Mouse (Mus musculus) megakaryocyte progenitor cell, adult 5-6 weeks (primary cell): ENCODE data around the gene Fip1l1. TPM values are rescaled to one million over a fixed set of nuclear protein-coding genes. Genes with fewer than 3 reads are reported as not detected.

Source experiments
- ATAC-seq: replicated peaks from 2 replicates; pipeline ENCODE4 v1.8.0; 2016; ENCODE audit warnings: mild to moderate bottlenecking, moderate TSS enrichment, inconsistent platforms; ENCODE audit not compliant: poor library complexity
- total RNA-seq, 2 experiments: library from RNA; stranded (forward) in 1 of 2; stranded (reverse) in 1 of 2; fragments of 157-497, 149-512 nt in 1 of 2; fragments of 200-1000 nt in 1 of 2; gene quantifications; 2 replicates each; pipeline versions ENCODE4 v1.2.3 to v1.2.4; 2015 to 2017

The Fip1l1 gene
- total RNA-seq (2015) = 88.3 and 92.9 TPM in 2 replicates
- 142 and 184 TPM in 2 replicates for total RNA-seq (2017)

GRCm38 (mm10) chr5:74535240-74536021 lies at the start of gene Fip1l1:
Gene Fip1l1 (plus strand): TSS chr5:74535449.
- peak; percentile 60 for ATAC-seq

DNA sequence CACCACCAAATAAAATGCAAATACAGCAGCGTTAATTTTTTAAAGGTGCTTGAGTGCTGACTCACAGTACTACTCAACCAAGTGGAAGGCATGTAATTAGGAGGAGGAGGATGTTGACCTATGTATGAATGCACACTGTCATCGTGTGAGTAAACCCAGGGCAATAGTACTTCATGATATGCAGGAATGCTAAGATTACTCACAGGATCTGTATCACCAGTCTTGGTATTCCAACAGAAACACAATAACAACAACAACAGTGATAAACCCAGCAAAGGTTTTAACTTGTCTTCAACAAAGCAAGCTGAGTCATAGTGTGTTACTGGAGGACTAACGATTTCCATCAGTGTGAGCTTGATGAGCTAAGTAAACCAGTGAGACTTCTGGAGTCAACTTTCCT lies 42.5 kb upstream of the Fip1l1 start:
- no peak for ATAC-seq

- no peak for ATAC-seq
These were observed 23.6 kb upstream of the Fip1l1 start for GRCm38 (mm10) chr5:74511686-74512085.

DNA sequence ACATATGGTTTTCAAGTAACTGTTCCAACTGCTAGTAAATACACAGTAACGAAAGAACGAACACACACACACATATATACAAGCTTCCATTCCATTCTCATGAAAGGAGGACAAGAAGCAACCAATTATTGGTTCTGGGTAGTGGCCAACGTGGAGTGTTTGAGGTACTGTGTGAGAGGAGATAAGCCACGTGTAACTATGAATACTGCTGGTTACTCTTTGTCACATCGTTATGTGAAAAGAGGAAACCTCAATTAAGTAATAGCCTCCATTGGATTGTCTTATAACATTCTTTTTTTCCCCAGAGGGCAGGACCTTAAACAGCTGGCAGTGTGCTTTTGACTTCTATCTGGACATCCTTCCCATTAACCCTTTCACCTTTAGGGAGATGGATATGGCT lies 8.2 kb upstream of the Fip1l1 start:
- ATAC-seq = 0 out of 2 replicates have a peak, but pooled peaks have one; percentile 15

GRCm38 (mm10) chr5:74530785-74531184 lies 4.5 kb upstream of the Fip1l1 start:
- ATAC-seq = no peak

DNA sequence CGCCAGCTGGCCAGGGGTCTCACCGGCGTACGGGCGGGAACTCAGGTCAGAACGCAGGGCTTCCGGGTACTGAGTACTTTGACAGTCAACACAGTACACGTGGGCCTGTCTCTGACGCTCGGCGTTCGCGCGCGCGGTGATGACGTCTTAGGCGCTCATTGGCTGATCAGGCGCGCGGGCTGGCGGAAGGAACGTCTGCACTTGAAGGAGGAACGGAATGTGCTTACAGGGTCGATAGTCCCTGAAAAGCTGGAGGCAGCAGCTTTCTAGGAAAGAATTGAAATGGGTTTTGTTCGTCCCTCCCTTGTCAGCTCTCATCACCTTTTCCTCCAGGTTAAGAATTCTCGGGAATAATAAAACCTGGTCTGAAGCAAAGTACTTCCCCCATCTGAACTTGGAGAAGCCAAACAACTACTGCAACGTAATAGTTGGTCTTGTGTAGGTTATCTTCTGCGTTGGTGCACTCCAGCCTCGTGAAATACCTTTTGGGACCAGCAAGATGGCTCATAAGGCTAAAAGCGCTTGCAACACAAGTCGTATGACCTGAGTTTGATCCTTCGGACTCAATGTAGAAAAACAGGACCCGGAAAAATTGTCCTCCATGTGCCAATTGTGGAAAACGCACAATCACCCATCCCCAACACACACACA lies 3.5 kb upstream of the Fip1l1 start, which contains the start of gene Scfd2:
Scfd2 (minus strand) TSS at position 130 of the 651 bp plus-strand sequence.
- peak; percentile 85 for ATAC-seq

- no peak for ATAC-seq
These were observed 1.1 kb downstream of the Fip1l1 start for GRCm38 (mm10) chr5:74536180-74536947.

DNA sequence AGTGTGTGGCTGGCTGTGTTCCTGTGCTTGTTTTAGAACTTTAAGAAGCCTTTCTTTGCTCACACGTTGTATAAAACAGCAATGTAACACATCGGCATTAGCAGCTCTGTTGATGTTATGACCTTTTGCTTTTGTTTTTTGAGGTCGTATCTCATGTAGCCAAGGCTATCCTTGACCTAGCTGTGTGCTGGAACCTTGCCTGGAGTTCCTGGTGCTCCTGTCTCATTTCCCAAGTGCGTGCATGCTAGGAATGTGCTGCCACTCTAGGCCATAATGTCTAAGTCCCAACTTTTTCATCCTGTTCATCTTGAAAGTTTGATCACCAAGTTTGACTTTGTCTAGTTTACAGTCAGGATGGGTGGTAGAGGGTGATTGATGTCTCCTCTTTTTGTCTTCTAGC lies 10.4 kb downstream of the Fip1l1 start:
- no peak for ATAC-seq

- peak; percentile 39; the same call in 1 of the 2 replicates for ATAC-seq
These were observed 14.3 kb downstream of the Fip1l1 start for GRCm38 (mm10) chr5:74549566-74549965.

- ATAC-seq = no peak
These were observed 25.9 kb downstream of the Fip1l1 start for GRCm38 (mm10) chr5:74561151-74561550.

DNA sequence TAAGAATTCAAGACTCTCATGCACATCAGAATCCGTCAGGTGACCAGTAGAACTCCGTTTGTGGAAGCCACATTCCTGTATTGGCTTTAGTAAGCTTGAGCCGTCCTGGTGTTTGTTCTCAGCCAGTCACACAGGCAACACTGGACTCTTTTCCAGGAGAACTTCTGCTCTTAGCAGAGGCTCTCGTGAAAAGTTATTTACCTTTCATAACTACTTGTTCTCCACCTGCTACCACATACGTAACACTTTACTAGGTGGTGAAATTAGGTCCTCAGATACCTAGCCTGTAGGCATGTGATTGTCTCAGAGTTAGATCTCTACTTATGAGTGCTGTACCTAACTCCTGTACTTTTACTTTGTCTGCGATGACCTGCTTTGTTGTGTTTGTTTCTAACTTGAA lies 36.5 kb downstream of the Fip1l1 start:
- no peak for ATAC-seq

- ATAC-seq = no peak
These were observed 53.9 kb downstream of the Fip1l1 start for GRCm38 (mm10) chr5:74589133-74589532.

- no peak; the same call in 1 of the 2 replicates for ATAC-seq
These were observed 56.2 kb downstream of the Fip1l1 start for GRCm38 (mm10) chr5:74591413-74591812.

GRCm38 (mm10) chr5:74593147-74593546 lies 57.9 kb downstream of the Fip1l1 start:
- no peak for ATAC-seq

DNA sequence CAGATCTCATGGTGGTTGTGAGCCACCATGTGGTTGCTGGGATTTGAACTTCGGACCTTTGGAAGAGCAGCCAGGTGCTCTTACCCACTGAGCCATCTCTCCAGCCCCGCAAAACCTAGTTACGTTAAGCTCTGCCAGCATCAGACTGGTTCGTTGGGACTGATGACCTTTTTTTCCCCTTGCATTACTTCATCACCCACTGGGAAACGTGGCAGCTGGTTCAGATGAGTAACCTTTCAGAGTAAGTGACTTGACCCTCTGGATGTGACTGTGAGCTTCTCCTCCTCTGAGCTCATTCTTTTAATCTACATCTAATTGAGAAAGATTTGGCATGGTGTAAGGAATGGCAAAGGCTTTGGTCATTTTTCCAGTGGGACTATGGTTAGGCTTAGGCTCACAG lies 64.8 kb downstream of the Fip1l1 start:
- no peak for ATAC-seq

GRCm38 (mm10) chr5:74601171-74601570 lies 65.9 kb downstream of the Fip1l1 start:
- ATAC-seq = no peak

GRCm38 (mm10) chr5:74601965-74602364 lies 66.7 kb downstream of the Fip1l1 start:
- no peak for ATAC-seq

- ATAC-seq = no peak
These were observed 67.1 kb downstream of the Fip1l1 start for GRCm38 (mm10) chr5:74602371-74602770.

DNA sequence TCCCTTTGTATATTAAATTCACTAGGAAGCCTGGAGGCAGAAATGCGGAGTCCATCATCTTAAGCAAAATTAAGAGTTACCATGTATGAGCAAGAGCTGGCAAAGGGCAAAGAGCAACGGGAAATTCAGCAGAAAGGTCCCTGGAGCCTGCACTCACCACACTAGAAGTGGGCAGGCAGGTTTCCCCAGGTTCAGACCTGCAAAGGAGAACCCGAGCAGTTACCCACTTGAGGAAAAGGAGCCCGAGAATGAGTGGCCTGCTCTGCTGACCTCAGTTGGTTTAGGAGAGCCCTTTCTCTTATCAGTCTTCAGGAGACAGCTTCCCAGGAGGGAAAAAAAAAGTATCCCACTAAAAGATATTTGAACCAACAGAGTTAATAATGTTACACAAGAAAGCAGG lies 68.1 kb downstream of the Fip1l1 start:
- no peak for ATAC-seq

DNA sequence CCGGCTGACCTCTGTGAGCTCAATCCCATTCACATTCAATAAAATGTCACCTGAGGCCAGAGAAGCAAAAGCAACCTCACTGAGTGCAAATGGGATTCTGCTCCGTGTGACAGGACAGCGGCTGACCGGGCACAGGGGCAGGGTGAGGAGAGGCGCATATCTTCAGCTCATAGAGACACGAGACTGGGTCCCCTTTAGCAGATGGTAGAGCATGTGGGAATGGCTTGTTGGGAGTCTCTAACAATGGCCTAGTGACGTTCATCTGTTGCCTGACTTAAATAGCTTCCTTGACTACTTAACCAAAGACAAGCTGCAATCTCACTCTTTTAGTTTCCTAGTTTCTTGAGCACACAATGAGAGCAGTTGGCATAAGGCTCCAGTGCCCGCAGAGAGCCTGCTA lies 71.0 kb downstream of the Fip1l1 start:
- no peak for ATAC-seq

- no peak for ATAC-seq
These were observed 75.3 kb downstream of the Fip1l1 start for GRCm38 (mm10) chr5:74610511-74610910.
